Mouse (Mus musculus) E14TG2a.4 (cell line): ENCODE results near the gene Actrt1.

Experiments
- CTCF ChIP-seq: conservative IDR thresholded peaks from 2 replicates; pipeline ENCODE4 v1.5.1; 2014; ENCODE audit warnings: low read length
- POU5F1 ChIP-seq: IDR thresholded peaks from 2 replicates; pipeline ENCODE4 v1.6.1; 2014; ENCODE audit warnings: low read length, borderline replicate concordance

DNA sequence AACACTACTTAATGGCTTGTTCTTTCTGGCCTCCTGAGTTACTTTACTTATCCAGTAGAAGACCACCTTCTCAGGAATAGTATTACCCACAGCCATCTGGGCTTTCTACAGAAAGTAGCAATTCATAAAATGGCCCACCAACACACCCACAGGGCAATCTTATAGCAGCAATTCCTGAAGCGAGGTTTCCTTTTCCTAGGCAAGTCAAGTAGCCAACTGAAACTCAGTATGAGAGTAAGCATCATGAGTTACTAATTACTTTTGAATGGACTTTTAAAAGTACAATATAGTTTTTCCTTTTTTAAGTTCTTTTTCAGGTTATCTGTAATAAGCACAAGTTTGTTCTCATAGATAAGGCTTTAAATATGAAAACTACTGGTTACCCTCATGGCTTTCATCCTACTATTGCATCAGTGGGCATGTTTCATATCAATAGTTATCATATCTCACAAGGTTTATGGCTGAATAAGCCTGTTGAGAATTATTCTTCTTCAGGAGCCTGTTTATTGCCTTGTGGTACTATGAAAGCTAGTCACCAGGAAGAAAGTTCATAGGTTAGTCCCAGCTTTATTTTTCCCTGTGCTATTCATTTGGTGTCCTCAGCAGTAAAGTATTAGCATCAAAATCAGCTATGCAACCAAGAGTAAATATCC, 2.8 kb downstream of the Actrt1 start:
- TF ChIP-seq POU5F1 (no peak), CTCF (no peak)
